Mouse (Mus musculus): ENCODE data around the gene Sorbs1.

Gene Sorbs1

DNA sequence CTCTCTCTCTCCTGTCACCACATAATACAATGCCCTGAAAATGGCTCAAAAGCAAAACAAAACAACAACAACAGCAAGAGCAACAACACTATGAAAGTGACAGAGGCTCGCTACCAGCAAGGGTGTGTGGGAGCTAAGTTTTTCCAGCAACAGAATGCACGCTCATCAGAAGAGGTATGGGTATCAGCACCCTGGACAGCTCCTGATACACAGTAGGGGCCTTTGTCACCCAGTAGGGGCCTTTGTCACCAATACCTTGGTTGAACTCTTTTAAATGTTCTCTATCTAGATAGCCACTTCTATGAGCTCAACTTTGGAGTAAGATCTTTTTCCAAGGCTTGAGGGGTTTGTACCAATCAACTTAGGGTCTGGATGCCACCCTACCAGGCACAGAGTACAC lies 138.9 kb downstream of the Sorbs1 start:
- H3K36me3 ChIP-seq (ENCODE audit: insufficient read depth, low read length): peaks cover 32% of the 10 kb centered on the region
- H3K9me3 ChIP-seq (ENCODE audit: low read length): no peaks in the 10 kb centered on the region
- no peak overlapping the region for H3K4me3 ChIP-seq (replicated peaks; ENCODE audit: low read length)
- no peaks in the 10 kb centered on the region for H3K4me1 ChIP-seq (replicated peaks; ENCODE audit: low read depth, low read length)
- no peaks in the 10 kb centered on the region for H3K27me3 ChIP-seq (ENCODE audit: insufficient read depth, low read length)
- TF ChIP-seq CTCF (conservative IDR thresholded peaks at IDR 0.05; ENCODE audit: low read length): no peak
- TF ChIP-seq POU5F1 (IDR thresholded peaks at IDR 0.05; ENCODE audit: borderline replicate concordance, low read length): no peak
- TF ChIP-seq NANOG (IDR thresholded peaks at IDR 0.05; ENCODE audit: borderline replicate concordance, low read length): no peak

DNA sequence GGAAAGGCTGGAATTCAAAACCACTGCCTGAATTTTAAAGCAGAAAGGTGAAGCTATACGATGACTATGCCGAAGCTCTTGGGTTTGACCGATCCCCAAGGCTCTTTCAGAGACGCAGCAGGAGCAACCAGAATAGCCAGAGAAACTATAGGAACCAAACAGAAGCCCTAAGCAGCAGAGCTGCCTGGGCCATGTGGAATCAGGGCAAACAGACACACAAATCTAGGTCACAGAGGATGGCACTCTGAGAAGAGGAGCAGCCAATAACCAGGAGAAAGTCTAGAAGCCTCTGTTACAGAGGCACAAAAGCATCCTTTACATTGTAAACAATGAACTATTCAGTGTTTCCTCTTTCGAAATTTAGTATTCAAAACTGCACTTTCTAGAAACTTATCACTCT lies 140.9 kb downstream of the Sorbs1 start:
- H3K4me1 ChIP-seq (replicated peaks; ENCODE audit: low read depth, low read length): no peaks in the 10 kb centered on the region
- no peaks in the 10 kb centered on the region for H3K27me3 ChIP-seq (ENCODE audit: insufficient read depth, low read length)
- peaks cover 46% of the 10 kb centered on the region for H3K36me3 ChIP-seq (ENCODE audit: insufficient read depth, low read length)
- no peak overlapping the region for H3K4me3 ChIP-seq (replicated peaks; ENCODE audit: low read length)
- no peak for TF ChIP-seq POU5F1 (IDR thresholded peaks at IDR 0.05; ENCODE audit: borderline replicate concordance, low read length)
- TF ChIP-seq NANOG (IDR thresholded peaks at IDR 0.05; ENCODE audit: borderline replicate concordance, low read length): no peak
- TF ChIP-seq CTCF (conservative IDR thresholded peaks at IDR 0.05; ENCODE audit: low read length): no peak
- H3K9me3 ChIP-seq (ENCODE audit: low read length): no peaks in the 10 kb centered on the region

DNA sequence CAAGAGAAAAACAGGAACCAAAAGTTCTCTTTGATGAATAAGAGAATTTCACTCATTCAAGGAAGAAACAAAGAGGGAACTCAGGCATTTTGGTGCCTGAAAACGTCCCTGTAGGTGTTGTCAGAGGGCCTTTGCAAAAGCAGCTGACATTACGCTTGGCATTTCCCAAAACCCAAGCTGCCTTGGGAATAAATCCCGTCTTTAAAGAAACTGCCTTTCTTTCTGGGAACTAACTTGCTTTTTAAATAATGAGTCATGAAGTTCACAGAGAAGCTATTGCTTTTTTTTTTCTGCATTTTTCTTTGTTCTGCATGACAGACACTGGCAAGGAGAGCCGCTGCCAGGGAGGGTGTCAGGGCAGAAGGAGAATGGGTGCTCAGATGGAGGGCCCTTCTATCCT lies 141.7 kb downstream of the Sorbs1 start:
- H3K36me3 ChIP-seq (ENCODE audit: insufficient read depth, low read length): peaks cover 46% of the 10 kb centered on the region
- H3K4me1 ChIP-seq (replicated peaks; ENCODE audit: low read depth, low read length): no peaks in the 10 kb centered on the region
- TF ChIP-seq CTCF (conservative IDR thresholded peaks at IDR 0.05; ENCODE audit: low read length) (no peak), NANOG (IDR thresholded peaks at IDR 0.05; ENCODE audit: borderline replicate concordance, low read length) (no peak), POU5F1 (IDR thresholded peaks at IDR 0.05; ENCODE audit: borderline replicate concordance, low read length) (no peak)
- H3K9me3 ChIP-seq (ENCODE audit: low read length): no peaks in the 10 kb centered on the region
- no peaks in the 10 kb centered on the region for H3K27me3 ChIP-seq (ENCODE audit: insufficient read depth, low read length)
- H3K4me3 ChIP-seq (replicated peaks; ENCODE audit: low read length): no peak overlapping the region

DNA sequence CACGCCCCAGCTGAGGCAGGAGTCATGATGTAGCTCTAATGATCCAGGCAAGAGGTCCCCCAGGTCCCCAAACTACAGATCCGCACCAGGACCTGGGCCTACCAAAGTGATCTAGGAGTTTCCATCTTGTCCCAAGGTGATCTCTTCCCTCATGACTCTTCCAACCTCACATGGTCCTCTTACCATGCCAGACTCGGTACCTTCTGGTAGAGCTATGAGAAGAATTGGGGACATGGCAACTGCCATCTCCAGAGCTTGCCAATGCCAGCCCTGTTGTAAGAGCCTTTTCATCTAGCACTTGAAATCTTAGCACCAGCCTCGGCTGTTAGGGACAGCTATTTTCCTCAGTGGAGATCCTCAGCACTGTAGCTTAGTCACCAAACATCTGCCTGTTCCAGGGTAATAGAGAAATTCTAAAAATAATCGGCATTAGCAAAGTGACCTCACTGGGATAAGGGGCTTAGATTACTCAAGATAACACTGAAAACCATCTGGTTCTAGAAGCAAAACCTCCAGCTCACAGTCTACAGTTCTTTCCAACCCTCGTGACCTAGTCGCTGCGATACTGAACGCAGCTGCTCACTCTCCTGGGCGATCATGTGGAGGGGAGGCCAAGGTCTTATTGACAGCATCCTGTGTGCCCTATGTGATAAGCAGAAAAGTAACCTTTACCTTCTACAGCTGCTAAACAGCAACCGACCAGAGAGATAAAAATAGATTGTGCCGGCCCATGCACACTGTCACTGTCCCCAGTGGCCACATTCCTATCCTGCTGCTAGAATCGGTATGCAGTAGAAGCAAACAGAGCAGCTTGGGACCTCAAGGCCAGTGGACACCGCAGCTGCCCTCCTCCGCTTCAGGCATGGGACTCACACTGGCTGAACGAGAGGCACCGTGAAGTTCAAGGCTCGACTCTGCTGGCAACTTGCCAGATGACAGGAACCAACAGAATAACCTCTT lies 143.4 kb downstream of the Sorbs1 start:
- Histone ChIP-seq H3K27me3 (ENCODE audit: insufficient read depth, low read length) (no peaks in the 10 kb centered on the region), H3K9me3 (ENCODE audit: low read length) (no peaks in the 10 kb centered on the region), H3K4me3 (replicated peaks; ENCODE audit: low read length) (no peak overlapping the region), H3K36me3 (ENCODE audit: insufficient read depth, low read length) (peaks cover 40% of the 10 kb centered on the region), H3K4me1 (replicated peaks; ENCODE audit: low read depth, low read length) (peaks cover 13% of the 10 kb centered on the region)
- TF ChIP-seq CTCF (conservative IDR thresholded peaks at IDR 0.05; ENCODE audit: low read length) (no peak), POU5F1 (IDR thresholded peaks at IDR 0.05; ENCODE audit: borderline replicate concordance, low read length) (no peak), NANOG (IDR thresholded peaks at IDR 0.05; ENCODE audit: borderline replicate concordance, low read length) (no peak)

DNA sequence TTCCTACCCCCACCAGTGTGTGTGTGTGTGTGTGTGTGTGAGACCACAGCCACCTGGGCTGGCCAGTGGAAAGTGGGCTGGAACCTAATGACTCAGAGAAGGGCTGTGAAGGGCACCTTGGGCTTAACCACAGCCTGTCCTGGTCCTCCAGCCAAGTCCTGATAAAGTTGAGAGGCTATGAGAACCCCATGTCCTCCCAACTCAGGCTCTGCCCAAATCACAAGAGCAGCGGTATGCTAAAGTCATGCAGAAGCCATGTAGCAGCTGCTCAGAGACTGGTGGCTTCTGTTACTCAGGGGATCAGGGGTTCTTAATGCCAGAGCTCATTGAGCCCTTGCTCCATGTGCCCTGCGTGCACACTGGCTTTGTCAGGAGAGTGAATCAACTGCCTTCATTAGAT lies 145.1 kb downstream of the Sorbs1 start:
- Histone ChIP-seq H3K9me3 (ENCODE audit: low read length) (no peaks in the 10 kb centered on the region), H3K27me3 (ENCODE audit: insufficient read depth, low read length) (no peaks in the 10 kb centered on the region), H3K4me3 (replicated peaks; ENCODE audit: low read length) (no peak overlapping the region), H3K36me3 (ENCODE audit: insufficient read depth, low read length) (peaks cover 36% of the 10 kb centered on the region), H3K4me1 (replicated peaks; ENCODE audit: low read depth, low read length) (peaks cover 22% of the 10 kb centered on the region)
- no peak for TF ChIP-seq POU5F1 (IDR thresholded peaks at IDR 0.05; ENCODE audit: borderline replicate concordance, low read length)
- TF ChIP-seq CTCF (conservative IDR thresholded peaks at IDR 0.05; ENCODE audit: low read length): no peak
- TF ChIP-seq NANOG (IDR thresholded peaks at IDR 0.05; ENCODE audit: borderline replicate concordance, low read length): no peak

DNA sequence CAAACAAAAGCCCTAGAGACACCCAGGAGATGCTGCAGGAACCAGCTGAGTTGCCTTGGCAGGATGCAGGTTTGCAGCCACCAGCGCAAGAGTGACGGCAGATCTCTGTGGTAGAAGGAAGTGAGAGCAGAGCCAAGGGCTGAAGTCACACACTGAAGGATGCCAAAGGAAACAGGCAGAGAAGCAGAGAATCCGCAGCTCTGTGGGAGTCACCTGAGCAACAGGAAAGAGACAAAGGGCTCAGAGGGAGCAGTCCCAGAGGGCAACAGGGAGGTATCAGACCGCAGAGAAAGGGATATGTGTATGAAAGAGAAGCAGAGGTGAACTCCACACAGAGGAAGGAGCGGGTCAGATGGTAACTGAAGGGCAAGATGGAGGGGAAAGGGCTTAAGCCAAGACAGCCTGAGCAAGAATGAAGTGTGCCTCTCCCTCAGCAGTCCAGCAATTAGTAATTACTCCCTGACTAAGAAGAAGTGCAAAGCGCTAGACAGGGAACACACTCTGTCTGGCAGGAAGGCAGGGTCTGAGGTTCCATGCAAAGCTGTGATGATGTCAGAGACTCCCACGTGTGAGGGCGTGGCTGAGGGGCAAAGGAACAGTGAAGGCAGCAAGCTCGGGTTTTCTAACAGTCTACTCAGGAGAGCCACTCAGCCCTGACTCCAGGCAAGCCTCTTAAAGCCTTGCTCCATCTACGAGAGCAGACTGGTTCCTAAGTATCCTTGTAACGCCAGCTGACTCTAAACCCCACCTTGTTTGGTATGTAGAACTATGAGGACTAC lies 147.2 kb downstream of the Sorbs1 start:
- TF ChIP-seq POU5F1 (IDR thresholded peaks at IDR 0.05; ENCODE audit: borderline replicate concordance, low read length): no peak
- TF ChIP-seq NANOG (IDR thresholded peaks at IDR 0.05; ENCODE audit: borderline replicate concordance, low read length): no peak
- H3K27me3 ChIP-seq (ENCODE audit: insufficient read depth, low read length): no peaks in the 10 kb centered on the region
- peaks cover 29% of the 10 kb centered on the region for H3K36me3 ChIP-seq (ENCODE audit: insufficient read depth, low read length)
- H3K9me3 ChIP-seq (ENCODE audit: low read length): no peaks in the 10 kb centered on the region
- H3K4me3 ChIP-seq (replicated peaks; ENCODE audit: low read length): 0 out of 2 replicates have a peak overlapping the region, but pooled peaks have one; percentile 11
- peaks cover 32% of the 10 kb centered on the region for H3K4me1 ChIP-seq (replicated peaks; ENCODE audit: low read depth, low read length)

DNA sequence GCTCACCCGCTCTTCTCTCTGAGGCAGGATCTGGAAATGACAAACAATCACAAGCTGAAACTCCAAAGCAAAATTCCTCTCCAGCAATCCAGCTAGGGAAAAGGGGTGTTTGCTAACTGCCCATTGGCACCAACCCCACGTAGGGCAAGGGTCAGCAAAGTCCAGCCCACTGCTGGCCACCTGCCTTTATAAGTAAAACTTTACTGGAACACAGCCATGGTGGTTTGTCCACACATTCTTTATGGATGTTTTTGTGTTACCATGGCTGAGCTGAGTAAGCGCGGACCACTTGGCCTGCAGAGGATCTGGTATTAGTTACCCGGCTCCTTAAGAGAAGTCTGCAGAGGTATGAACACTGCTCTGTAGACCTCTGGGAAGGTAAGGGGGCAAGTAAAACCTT lies 148.4 kb downstream of the Sorbs1 start:
- H3K4me1 ChIP-seq (replicated peaks; ENCODE audit: low read depth, low read length): peaks cover 32% of the 10 kb centered on the region

DNA sequence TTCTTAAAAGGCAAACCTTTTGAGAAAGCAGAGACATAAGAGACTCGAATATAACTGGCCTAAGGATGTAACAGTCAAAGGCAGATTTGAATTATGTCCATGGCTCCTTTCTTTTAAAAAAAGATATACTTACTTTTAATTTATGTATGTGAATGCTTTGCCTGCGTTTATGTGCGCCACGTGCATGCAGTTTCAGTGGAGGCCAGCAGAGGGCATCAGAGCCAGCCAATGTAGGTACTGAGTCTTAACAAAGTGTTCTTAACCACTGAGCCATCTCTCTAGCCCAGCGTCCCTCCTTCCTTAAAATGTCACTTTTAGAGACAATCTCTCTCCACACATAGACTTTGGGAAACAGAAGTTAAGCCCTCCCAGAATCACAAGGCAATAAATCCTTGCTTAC lies 150.1 kb downstream of the Sorbs1 start:
- Histone ChIP-seq H3K4me1 (replicated peaks; ENCODE audit: low read depth, low read length) (peaks cover 32% of the 10 kb centered on the region), H3K27me3 (ENCODE audit: insufficient read depth, low read length) (no peaks in the 10 kb centered on the region), H3K36me3 (ENCODE audit: insufficient read depth, low read length) (peaks cover 1% of the 10 kb centered on the region; the same call in 1 of the 2 replicates), H3K9me3 (ENCODE audit: low read length) (no peaks in the 10 kb centered on the region), H3K4me3 (replicated peaks; ENCODE audit: low read length) (no peak overlapping the region)
- peak; percentile 96 for TF ChIP-seq CTCF (conservative IDR thresholded peaks at IDR 0.05; ENCODE audit: low read length)
- no peak for TF ChIP-seq NANOG (IDR thresholded peaks at IDR 0.05; ENCODE audit: borderline replicate concordance, low read length)
- no peak for TF ChIP-seq POU5F1 (IDR thresholded peaks at IDR 0.05; ENCODE audit: borderline replicate concordance, low read length)

More for the DNA sequence above, 148.4 kb downstream of the Sorbs1 start:
- H3K27me3 ChIP-seq (ENCODE audit: insufficient read depth, low read length): no peaks in the 10 kb centered on the region
- no peaks in the 10 kb centered on the region for H3K9me3 ChIP-seq (ENCODE audit: low read length)
- H3K36me3 ChIP-seq (ENCODE audit: insufficient read depth, low read length): peaks cover 18% of the 10 kb centered on the region
- H3K4me3 ChIP-seq (replicated peaks; ENCODE audit: low read length): no peak overlapping the region
- no peak for TF ChIP-seq POU5F1 (IDR thresholded peaks at IDR 0.05; ENCODE audit: borderline replicate concordance, low read length)
- TF ChIP-seq CTCF (conservative IDR thresholded peaks at IDR 0.05; ENCODE audit: low read length): no peak

Data from E14TG2a.4 (cell line).